Mouse (Mus musculus) CH12.LX (cell line): ENCODE measurements around the gene Vta1.

Source experiments
- CHD2 ChIP-seq: IDR thresholded peaks from 2 replicates; pipeline ENCODE4 v1.6.1; 2011; ENCODE audit warnings: low read length, improper control_type of control experiment
- CTCF ChIP-seq, 2 experiments: IDR thresholded peaks in 1 of 2; conservative IDR thresholded peaks in 1 of 2; 2 replicates each; pipeline ENCODE4 v1.5.1; 2011 to 2012; ENCODE audit warnings: low read depth in 2 of 2, low read length in 2 of 2, improper control_type of control experiment in 1 of 2, inconsistent platforms in 1 of 2, mild to moderate bottlenecking in 1 of 2, moderate library complexity in 1 of 2
- E2F4 ChIP-seq: IDR thresholded peaks from 2 replicates; pipeline ENCODE4 v1.6.1; 2011; ENCODE audit warnings: low read depth, low read length, improper control_type of control experiment; ENCODE audit not compliant: insufficient replicate concordance
- EP300 ChIP-seq: IDR thresholded peaks from 2 replicates; pipeline ENCODE4 v1.6.1; 2011; ENCODE audit warnings: low read length, improper control_type of control experiment
- HCFC1 ChIP-seq: IDR thresholded peaks from 2 replicates; pipeline ENCODE4 v1.6.1; 2012; ENCODE audit warnings: low read depth, mild to moderate bottlenecking, inconsistent platforms, low read length, improper control_type of control experiment
- IRF4 ChIP-seq: IDR thresholded peaks from 2 replicates; pipeline ENCODE4 v1.6.1; 2014; ENCODE audit warnings: low read depth, mild to moderate bottlenecking, inconsistent platforms, low read length, improper control_type of control experiment
- JUND ChIP-seq: conservative IDR thresholded peaks from 2 replicates; pipeline ENCODE4 v1.6.1; 2011; ENCODE audit warnings: low read depth, low read length, improper control_type of control experiment
- MAFK ChIP-seq: IDR thresholded peaks from 2 replicates; pipeline ENCODE4 v1.6.1; 2011; ENCODE audit warnings: low read length, improper control_type of control experiment; ENCODE audit not compliant: insufficient replicate concordance
- MAX ChIP-seq: IDR thresholded peaks from 2 replicates; pipeline ENCODE4 v1.6.1; 2011; ENCODE audit warnings: low read length, improper control_type of control experiment
- MYC ChIP-seq: IDR thresholded peaks from 2 replicates; pipeline ENCODE4 v1.6.1; 2011; ENCODE audit warnings: low read depth, mild to moderate bottlenecking, improper control_type of control experiment, low read length
- PAX5 ChIP-seq: IDR thresholded peaks from 2 replicates; pipeline ENCODE4 v1.6.1; 2012; ENCODE audit warnings: low read length, inconsistent platforms, mixed read lengths
- POLR2A ChIP-seq: IDR thresholded peaks from 2 replicates; pipeline ENCODE4 v1.6.1; 2011; ENCODE audit warnings: low read depth, mild to moderate bottlenecking, improper control_type of control experiment, low read length
- ZC3H11A ChIP-seq: IDR thresholded peaks from 2 replicates; pipeline ENCODE4 v1.6.1; 2012; ENCODE audit warnings: low read depth, mild to moderate bottlenecking, inconsistent platforms, low read length, improper control_type of control experiment
- ZNF384 ChIP-seq: IDR thresholded peaks from 2 replicates; pipeline ENCODE4 v1.6.1; 2012; ENCODE audit warnings: low read depth, low read length, improper control_type of control experiment, inconsistent platforms

DNA sequence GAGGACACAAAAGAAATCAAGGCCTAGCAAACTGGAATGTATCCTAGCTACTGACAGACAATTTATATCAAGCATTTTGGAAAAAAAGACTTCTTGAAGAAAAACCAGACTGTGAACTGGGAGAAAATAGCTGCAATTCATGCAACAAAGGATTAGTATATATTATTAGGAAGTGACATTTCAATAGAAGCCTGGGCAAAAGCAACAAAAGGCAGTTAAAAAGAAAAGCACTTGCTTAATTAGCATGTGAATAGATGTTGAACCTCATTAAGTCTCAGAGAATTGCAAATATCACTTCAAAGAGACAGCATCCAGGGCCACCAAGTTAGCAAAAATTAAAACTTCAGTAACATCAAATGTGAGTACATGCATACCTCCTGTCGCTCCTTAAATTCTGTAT, 2.1 kb downstream of the Vta1 start:
- TF ChIP-seq CTCF (conservative IDR thresholded peaks at IDR 0.05 in 1 of 2, IDR thresholded peaks at IDR 0.05 in 1 of 2; ENCODE audit: low read depth in 2 of 2, low read length in 2 of 2) (no peak), E2F4 (no peak), MAX (no peak), IRF4 (no peak), POLR2A (no peak), EP300 (no peak), JUND (no peak), MAFK (no peak), ZNF384 (no peak), CHD2 (no peak), ZC3H11A (no peak), MYC (no peak), HCFC1 (no peak), PAX5 (no peak)
